In genomic region chr4:32306169-32306792, GRCm38 (mm10) we compare ENCODE assay signal across 9 mouse cellular contexts.
A peak's percentile ranks its signal among the peaks of the same experiment; 100 is the strongest.
DNase-seq lines count a peak whose midpoint lies in the region; ATAC-seq and TF ChIP-seq lines count a peak whose summit lies in the region.
"Had no signal": no experiment of that assay in that cellular context is flagged by ENCODE, and none has a peak within 500 bp of the region (broad histone marks: within the 10 kb centered on the region; RNA-seq: fewer than 3 reads in every experiment).

No protein-coding gene starts in this region.

- no peaks in the 10 kb centered on the region for H3K36me3 ChIP-seq in embryonic facial prominence, embryonic 11.5 days (replicated peaks; ENCODE audit: control insufficient read depth, insufficient read depth, low read depth, low read length)
- no peaks in the 10 kb centered on the region for H3K36me3 ChIP-seq in intestine, postnatal 0 days (ENCODE audit: control insufficient read depth, insufficient read depth)
- 0 out of 2 replicates have a peak, but pooled peaks cover 3% of the 10 kb centered on the region for H3K36me3 ChIP-seq in forebrain, embryonic 14.5 days (ENCODE audit: control insufficient read depth, insufficient read depth, low read length)

- no peak overlapping the region for H3K9ac ChIP-seq in embryonic facial prominence, embryonic 11.5 days (replicated peaks; ENCODE audit: low read length)
- H3K9ac ChIP-seq in intestine, postnatal 0 days (ENCODE audit: low read depth, low read length) = no peak overlapping the region
- H3K9ac ChIP-seq in forebrain, embryonic 14.5 days (ENCODE audit: low read length) = no peak overlapping the region

- TF ChIP-seq CTCF in intestine, postnatal 0 days (IDR thresholded peaks at IDR 0.05; ENCODE audit: low read depth) = no peak
- no peak for TF ChIP-seq CTCF in lung, adult 2 months (IDR thresholded peaks at IDR 0.05; ENCODE audit: insufficient read depth, low read length)

- TF ChIP-seq POLR2A in lung, adult 2 months (IDR thresholded peaks at IDR 0.05; ENCODE audit: borderline replicate concordance, extremely low read depth, low read depth, low read length) = no peak

- WGBS in embryonic facial prominence, embryonic 11.5 days = 28% methylated on average over 3 of the region's 3 CpGs
- 18% methylated on average over 3 of the region's 3 CpGs for WGBS in intestine, postnatal 0 days
- 15% methylated on average over 3 of the region's 3 CpGs for WGBS in lung, adult 2 months
- WGBS in forebrain, embryonic 14.5 days = 54% methylated on average over 3 of the region's 3 CpGs

- no peak overlapping the region for H3K4me2 ChIP-seq in embryonic facial prominence, embryonic 11.5 days (ENCODE audit: low read depth, low read length)
- no peak overlapping the region for H3K4me2 ChIP-seq in intestine, postnatal 0 days (replicated peaks; ENCODE audit: low read depth)
- H3K4me2 ChIP-seq in forebrain, embryonic 14.5 days (ENCODE audit: low read length) = no peak overlapping the region

- ATAC-seq in embryonic facial prominence, embryonic 11.5 days (replicated peaks; ENCODE audit: insufficient number of reproducible peaks, low FRiP score, low TSS enrichment, low read depth) = no peak
- 0 out of 2 replicates have a peak, but pooled peaks have one; percentile 36 for ATAC-seq in intestine, postnatal 0 days
- ATAC-seq in forebrain, embryonic 14.5 days = no peak

- no peak overlapping the region for H3K4me3 ChIP-seq in embryonic facial prominence, embryonic 11.5 days (ENCODE audit: low read depth, low read length)
- H3K4me3 ChIP-seq in intestine, postnatal 0 days (ENCODE audit: low read depth, low read length) = no peak overlapping the region
- H3K4me3 ChIP-seq in lung, adult 2 months (replicated peaks; ENCODE audit: extremely low read depth, low read depth, low read length) = no peak overlapping the region
- H3K4me3 ChIP-seq in forebrain, embryonic 14.5 days (ENCODE audit: low read depth, low read length) = no peak overlapping the region

- no peak overlapping the region for H3K27ac ChIP-seq in embryonic facial prominence, embryonic 11.5 days (replicated peaks; ENCODE audit: low read depth, low read length)
- no peak overlapping the region for H3K27ac ChIP-seq in intestine, postnatal 0 days (ENCODE audit: low read depth, low read length)
- H3K27ac ChIP-seq in forebrain, embryonic 14.5 days (ENCODE audit: low read depth, low read length) = no peak overlapping the region; the same call in 1 of the 2 replicates

- peak; percentile 16 for DNase-seq in adrenal gland, adult 2 months
- no peak for DNase-seq in adrenal gland, postnatal 4 days (ENCODE audit: low spot score in 2 of 2)
- peak; percentile 38 for DNase-seq in embryonic facial prominence, embryonic 11.5 days (ENCODE audit: low spot score)
- DNase-seq in lung, adult 2 months = peak; percentile 13
- DNase-seq in Muller cell, postnatal 12 days (ENCODE audit: inconsistent ontology term) = no peak
- DNase-seq in T-cell, adult 2 months (ENCODE audit: low spot score) = no peak
- no peak for DNase-seq in forebrain, embryonic 14.5 days (ENCODE audit: low spot score)
- DNase-seq: right cerebral cortex, postnatal 4 days had no signal

- H3K9me3 ChIP-seq in embryonic facial prominence, embryonic 11.5 days (replicated peaks; ENCODE audit: control insufficient read depth, low read length) = no peaks in the 10 kb centered on the region
- no peaks in the 10 kb centered on the region for H3K9me3 ChIP-seq in intestine, postnatal 0 days (ENCODE audit: control insufficient read depth)
- no peaks in the 10 kb centered on the region for H3K9me3 ChIP-seq in forebrain, embryonic 14.5 days (replicated peaks; ENCODE audit: control insufficient read depth, low read length)

- H3K4me1 ChIP-seq in embryonic facial prominence, embryonic 11.5 days (ENCODE audit: control insufficient read depth, insufficient read depth, low read length) = peaks cover 9% of the 10 kb centered on the region
- 0 out of 2 replicates have a peak, but pooled peaks cover 3% of the 10 kb centered on the region for H3K4me1 ChIP-seq in intestine, postnatal 0 days (replicated peaks; ENCODE audit: control insufficient read depth, insufficient read depth, low read length)
- H3K4me1 ChIP-seq in lung, adult 2 months (ENCODE audit: control insufficient read depth, insufficient read depth, low read length) = peaks cover 44% of the 10 kb centered on the region
- peaks cover 48% of the 10 kb centered on the region for H3K4me1 ChIP-seq in forebrain, embryonic 14.5 days (ENCODE audit: control insufficient read depth, insufficient read depth, low read length)

- H3K27me3 ChIP-seq in embryonic facial prominence, embryonic 11.5 days (ENCODE audit: control insufficient read depth, insufficient read depth, low read length) = no peaks in the 10 kb centered on the region
- H3K27me3 ChIP-seq in intestine, postnatal 0 days (replicated peaks; ENCODE audit: control insufficient read depth, insufficient read depth, low read length) = no peaks in the 10 kb centered on the region
- no peaks in the 10 kb centered on the region for H3K27me3 ChIP-seq in forebrain, embryonic 14.5 days (replicated peaks; ENCODE audit: control insufficient read depth, insufficient read depth, low read length)

Comparison
In these comparisons a context has a peak if more than half of its experiments do, and no peak if none do; other contexts are left out.
1. DNase-seq: peak in adrenal gland, adult 2 months (single experiment), embryonic facial prominence, embryonic 11.5 days (single experiment) and lung, adult 2 months (single experiment); none in adrenal gland, postnatal 4 days (0 of 2), Muller cell, postnatal 12 days (single experiment), T-cell, adult 2 months (single experiment) and forebrain, embryonic 14.5 days (single experiment).